Mouse (Mus musculus) liver, embryonic 12.5 days (tissue): ENCODE results near the gene Myo19. TPM values are rescaled to one million over a fixed set of nuclear protein-coding genes. Genes with fewer than 3 reads are reported as not detected.

Experiments
- ATAC-seq: fragments of 200-750 bp; cut with Nextera tagmentation; 2 replicates; pipeline ENCODE4 v1.8.0; 2017; ENCODE audit warnings: moderate number of reproducible peaks, mild to moderate bottlenecking, moderate library complexity
- H3K27ac ChIP-seq: fragments of 300-500 bp; sonication (generic); 2 replicates; pipeline ENCODE4 v1.5.1; 2016; ENCODE audit warnings: mild to moderate bottlenecking
- H3K27me3 ChIP-seq: fragments of 300-500 bp; sonication (generic); replicated peaks from 2 replicates; pipeline ENCODE4 v1.6.1; 2016; ENCODE audit warnings: mild to moderate bottlenecking, moderate library complexity
- H3K36me3 ChIP-seq: fragments of 300-500 bp; sonication (generic); 2 replicates; pipeline ENCODE4 v1.6.1; 2016; ENCODE audit warnings: mild to moderate bottlenecking, moderate library complexity
- H3K4me1 ChIP-seq: fragments of 300-500 bp; sonication (generic); 2 replicates; pipeline ENCODE4 v1.6.1; 2016
- H3K4me2 ChIP-seq: fragments of 300-500 bp; sonication (generic); 2 replicates; pipeline ENCODE4 v1.6.1; 2016; ENCODE audit warnings: mild to moderate bottlenecking, moderate library complexity
- H3K4me3 ChIP-seq: fragments of 300-500 bp; sonication (generic); 2 replicates; pipeline ENCODE4 v1.5.1; 2016; ENCODE audit warnings: mild to moderate bottlenecking, moderate library complexity
- H3K9ac ChIP-seq: fragments of 300-500 bp; sonication (generic); 2 replicates; pipeline ENCODE4 v1.6.1; 2016; ENCODE audit warnings: mild to moderate bottlenecking, moderate library complexity
- H3K9me3 ChIP-seq: fragments of 300-500 bp; sonication (generic); replicated peaks from 2 replicates; pipeline ENCODE4 v1.6.1; 2016; ENCODE audit warnings: mild to moderate bottlenecking, moderate library complexity
- WGBS: fragments of 180-500 bp; shearing (Covaris S2); methylation state at CpG from one replicate; pipeline ENCODE4 v1.1.7; 2016; ENCODE audit not compliant: insufficient replicate concordance; 5-methylcytosine and 5-hydroxymethylcytosine counted together
- polyA plus RNA-seq: library from polyadenylated mRNA; unstranded; fragments of >200 nt; fragmentation: Nextera tagmentation; extraction: Ambion mirVana; gene quantifications from 2 replicates; pipeline ENCODE4 v1.2.1, GENCODE M21; 2016

Myo19 gene
- polyA plus RNA-seq, 1 experiment from 2014 or later: 7.6 TPM

GRCm38 (mm10) chr11:84889492-84889891 lies 9.5 kb downstream of the Myo19 start:
- no peaks in the 10 kb centered on the region for H3K27me3 ChIP-seq
- no peak for ATAC-seq
- no peaks in the 10 kb centered on the region for H3K4me1 ChIP-seq
- no peak overlapping the region for H3K9ac ChIP-seq
- no peak overlapping the region for H3K27ac ChIP-seq
- WGBS: 74% methylated on average over 2 of the region's 2 CpGs
- peaks cover 86% of the 10 kb centered on the region for H3K36me3 ChIP-seq
- no peaks in the 10 kb centered on the region for H3K9me3 ChIP-seq
- no peak overlapping the region for H3K4me2 ChIP-seq
- H3K4me3 ChIP-seq: no peak overlapping the region

DNA sequence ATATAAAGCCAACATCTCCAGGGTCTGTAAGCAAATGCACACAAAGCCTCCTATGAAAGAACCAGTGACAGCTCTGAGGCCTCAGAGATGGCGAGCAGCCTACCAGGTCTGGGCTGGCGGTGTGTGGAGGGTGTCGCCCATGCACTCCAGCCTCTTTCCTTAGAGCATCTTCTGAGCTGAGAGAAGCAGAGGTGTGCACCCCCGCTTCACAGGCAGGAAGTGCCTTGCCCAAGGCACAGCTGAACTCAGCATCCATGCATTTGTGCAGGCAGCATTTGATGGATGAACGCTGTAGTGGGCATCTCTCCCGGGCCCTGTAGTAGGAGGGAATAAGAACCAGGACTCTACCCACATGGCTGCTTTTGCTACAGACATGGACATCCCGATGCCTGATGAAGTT lies 11.8 kb downstream of the Myo19 start:
- Histone ChIP-seq H3K4me3 (no peak overlapping the region), H3K4me2 (no peak overlapping the region), H3K9ac (no peak overlapping the region), H3K36me3 (peaks cover 89% of the 10 kb centered on the region), H3K9me3 (no peaks in the 10 kb centered on the region), H3K4me1 (no peaks in the 10 kb centered on the region), H3K27ac (no peak overlapping the region), H3K27me3 (no peaks in the 10 kb centered on the region)
- no peak for ATAC-seq
- 85% methylated on average over 7 of the region's 7 CpGs for WGBS

DNA sequence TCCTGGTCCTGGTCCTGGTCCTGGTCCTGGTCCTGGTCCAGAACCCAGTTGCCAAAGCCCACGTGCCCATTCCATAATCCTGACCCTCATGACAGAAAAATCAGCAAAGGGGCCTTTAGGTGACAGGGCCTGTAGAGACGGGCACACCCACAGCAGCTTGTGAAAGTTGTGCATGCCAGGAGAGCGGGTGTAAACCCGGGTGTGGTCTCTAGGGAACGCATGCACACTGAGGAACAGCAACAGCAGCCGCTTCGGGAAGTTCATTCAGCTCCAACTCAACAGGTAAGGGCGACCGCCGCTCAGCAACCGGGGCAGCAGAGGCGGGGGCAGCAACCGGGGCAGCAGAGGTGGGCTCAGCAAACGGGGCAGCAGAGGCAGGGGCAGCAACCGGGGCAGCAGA lies 13.2 kb downstream of the Myo19 start:
- no peak overlapping the region for H3K9ac ChIP-seq
- no peak for ATAC-seq
- H3K36me3 ChIP-seq: peaks cover 89% of the 10 kb centered on the region
- no peaks in the 10 kb centered on the region for H3K27me3 ChIP-seq
- no peaks in the 10 kb centered on the region for H3K9me3 ChIP-seq
- H3K4me1 ChIP-seq: no peaks in the 10 kb centered on the region
- no peak overlapping the region for H3K4me3 ChIP-seq
- 84% methylated on average over 15 of the region's 15 CpGs for WGBS
- no peak overlapping the region for H3K27ac ChIP-seq
- no peak overlapping the region for H3K4me2 ChIP-seq

DNA sequence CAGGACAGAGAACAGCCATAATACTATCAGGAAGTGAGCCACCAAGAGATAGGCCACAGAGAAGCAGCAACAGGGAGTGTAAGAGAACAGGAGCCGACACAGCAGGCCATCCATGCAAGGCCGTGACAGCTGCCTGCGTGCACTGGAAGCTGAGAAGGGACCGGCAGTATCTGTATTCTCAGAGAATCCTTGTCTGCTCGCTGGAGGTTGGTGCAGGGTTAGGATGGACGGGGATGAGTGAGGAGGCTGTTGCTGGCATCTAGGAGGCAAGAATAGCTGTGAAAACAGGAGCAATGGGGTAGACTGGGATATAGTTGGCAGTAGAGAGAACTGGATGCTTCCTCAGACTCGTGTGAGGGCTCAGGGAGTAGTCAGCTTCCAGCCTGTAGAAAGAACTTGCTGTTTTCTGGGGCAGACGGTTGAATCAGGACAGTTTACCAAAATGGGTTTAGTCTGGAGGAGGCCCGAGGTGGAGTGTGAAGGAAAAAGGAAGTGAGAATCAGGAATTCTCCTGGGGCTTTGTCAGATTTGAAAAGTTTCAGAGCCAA lies 24.7 kb downstream of the Myo19 start:
- no peak overlapping the region for H3K9ac ChIP-seq
- 73% methylated on average over 9 of the region's 9 CpGs for WGBS
- ATAC-seq: no peak

GRCm38 (mm10) chr11:84907081-84907480 lies 27.1 kb downstream of the Myo19 start:
- Histone ChIP-seq H3K4me3 (no peak overlapping the region), H3K27ac (no peak overlapping the region), H3K4me1 (no peaks in the 10 kb centered on the region), H3K9ac (no peak overlapping the region), H3K9me3 (no peaks in the 10 kb centered on the region), H3K4me2 (no peak overlapping the region), H3K27me3 (no peaks in the 10 kb centered on the region), H3K36me3 (peaks cover 99% of the 10 kb centered on the region)
- ATAC-seq: no peak
- WGBS: 74% methylated on average over 3 of the region's 3 CpGs

More for the DNA sequence above, 24.7 kb downstream of the Myo19 start:
- H3K27me3 ChIP-seq: no peaks in the 10 kb centered on the region
- no peak overlapping the region for H3K4me2 ChIP-seq
- no peaks in the 10 kb centered on the region for H3K9me3 ChIP-seq
- peaks cover 99% of the 10 kb centered on the region for H3K36me3 ChIP-seq
- no peaks in the 10 kb centered on the region for H3K4me1 ChIP-seq
- no peak overlapping the region for H3K4me3 ChIP-seq
- H3K27ac ChIP-seq: no peak overlapping the region

DNA sequence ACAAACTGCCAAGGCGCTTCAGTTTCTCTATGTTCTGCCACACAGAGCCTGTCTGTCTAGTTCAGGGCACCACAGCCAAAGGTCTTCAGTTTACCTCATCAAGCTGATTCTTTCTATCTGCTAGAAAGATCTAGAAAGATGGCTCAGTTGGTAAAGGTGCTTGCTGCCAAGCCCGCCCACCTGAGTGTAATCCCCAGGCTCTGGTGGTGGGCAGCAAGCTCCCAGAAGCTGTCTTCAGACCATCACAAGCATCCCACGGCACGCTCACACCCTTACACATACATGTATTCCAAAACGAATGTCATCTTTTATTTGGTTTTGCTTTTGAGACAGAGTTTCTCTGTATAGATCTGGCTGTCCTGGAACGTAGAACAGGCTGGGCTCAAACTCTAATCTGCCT lies 28.5 kb downstream of the Myo19 start:
- Histone ChIP-seq H3K4me3 (no peak overlapping the region), H3K9ac (no peak overlapping the region), H3K27me3 (no peaks in the 10 kb centered on the region), H3K27ac (no peak overlapping the region), H3K4me1 (no peaks in the 10 kb centered on the region), H3K36me3 (peaks cover 98% of the 10 kb centered on the region), H3K4me2 (no peak overlapping the region), H3K9me3 (no peaks in the 10 kb centered on the region)
- no peak for ATAC-seq
- WGBS: 87% methylated on average over 6 of the region's 6 CpGs

GRCm38 (mm10) chr11:84910411-84910810 lies 30.5 kb downstream of the Myo19 start:
- WGBS: 93% methylated on average over 4 of the region's 4 CpGs
- H3K4me1 ChIP-seq: peaks cover 15% of the 10 kb centered on the region
- H3K36me3 ChIP-seq: peaks cover 92% of the 10 kb centered on the region
- no peaks in the 10 kb centered on the region for H3K9me3 ChIP-seq
- H3K27ac ChIP-seq: no peak overlapping the region
- no peak overlapping the region for H3K9ac ChIP-seq
- no peaks in the 10 kb centered on the region for H3K27me3 ChIP-seq
- H3K4me2 ChIP-seq: no peak overlapping the region
- H3K4me3 ChIP-seq: no peak overlapping the region
- ATAC-seq: no peak

- Histone ChIP-seq H3K4me2 (peak overlapping the region; percentile 74), H3K36me3 (peaks cover 50% of the 10 kb centered on the region), H3K4me3 (peak overlapping the region; percentile 93), H3K9ac (0 out of 2 replicates have a peak overlapping the region, but pooled peaks have one; percentile 25), H3K27me3 (no peaks in the 10 kb centered on the region), H3K27ac (no peak overlapping the region), H3K9me3 (no peaks in the 10 kb centered on the region), H3K4me1 (peaks cover 37% of the 10 kb centered on the region)
- WGBS: 72% methylated on average over 5 of the region's 5 CpGs
- no peak for ATAC-seq
Measured at GRCm38 (mm10) chr11:84914673-84915072, 34.7 kb downstream of the Myo19 start.

DNA sequence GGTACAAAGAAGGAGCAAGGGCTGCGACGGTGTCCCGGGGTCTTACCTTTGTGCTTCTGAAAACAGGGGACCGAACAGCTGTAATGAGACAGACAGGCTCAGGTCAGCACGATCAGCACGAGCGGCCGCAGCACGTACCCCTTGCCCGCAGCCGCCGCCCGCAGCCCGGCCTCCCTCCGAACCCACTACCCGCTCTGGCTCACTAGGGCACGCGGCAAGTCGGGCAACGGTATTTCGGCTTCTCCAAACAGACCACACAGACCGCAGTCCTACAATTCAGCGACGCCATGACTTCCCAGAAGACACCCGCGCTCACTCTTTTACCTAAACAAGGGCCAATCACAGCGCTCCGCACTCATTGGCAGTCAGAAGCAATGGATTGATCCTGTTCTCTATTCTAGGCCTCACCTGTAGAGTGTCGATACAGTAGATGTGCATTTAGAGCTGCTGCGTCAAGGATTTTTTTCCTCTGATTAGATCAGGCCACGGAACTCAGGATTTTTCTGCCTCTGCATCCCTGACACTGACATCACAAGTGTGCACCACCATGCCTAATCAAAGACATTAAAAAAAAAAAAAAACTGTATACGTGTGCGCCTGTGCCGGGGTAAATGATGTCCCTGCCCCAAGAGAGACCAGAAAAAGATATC lies 36.2 kb downstream of the Myo19 start, which contains the start of gene Znhit3:
Gene Znhit3 (minus strand): TSS at position 314 of the 650 bp plus-strand sequence.
- peak within 1 kb of the TSS; percentile 93 for H3K4me3 ChIP-seq
- 3% methylated on average over 34 of the region's 34 CpGs for WGBS
- H3K9ac ChIP-seq: peak within 1 kb of the TSS; percentile 90
- peak within 1 kb of the TSS; percentile 74 for H3K4me2 ChIP-seq
- ATAC-seq: peak; percentile 82
- H3K4me1 ChIP-seq: peaks cover 37% of the 10 kb centered on the region
- H3K27ac ChIP-seq: peak within 1 kb of the TSS; percentile 76
- H3K27me3 ChIP-seq: no peaks in the 10 kb centered on the region
- peaks cover 36% of the 10 kb centered on the region for H3K36me3 ChIP-seq
- H3K9me3 ChIP-seq: no peaks in the 10 kb centered on the region

- H3K9ac ChIP-seq: peak overlapping the region; percentile 90; the same call in 1 of the 2 replicates
- H3K4me2 ChIP-seq: peak overlapping the region; percentile 74
- peaks cover 30% of the 10 kb centered on the region for H3K36me3 ChIP-seq
- H3K4me1 ChIP-seq: peaks cover 37% of the 10 kb centered on the region
- no peak overlapping the region for H3K27ac ChIP-seq
- no peaks in the 10 kb centered on the region for H3K9me3 ChIP-seq
- H3K27me3 ChIP-seq: no peaks in the 10 kb centered on the region
- 56% methylated on average over 7 of the region's 7 CpGs for WGBS
- ATAC-seq: no peak
- H3K4me3 ChIP-seq: peak overlapping the region; percentile 93
Measured at GRCm38 (mm10) chr11:84916703-84917300, 36.9 kb downstream of the Myo19 start.

DNA sequence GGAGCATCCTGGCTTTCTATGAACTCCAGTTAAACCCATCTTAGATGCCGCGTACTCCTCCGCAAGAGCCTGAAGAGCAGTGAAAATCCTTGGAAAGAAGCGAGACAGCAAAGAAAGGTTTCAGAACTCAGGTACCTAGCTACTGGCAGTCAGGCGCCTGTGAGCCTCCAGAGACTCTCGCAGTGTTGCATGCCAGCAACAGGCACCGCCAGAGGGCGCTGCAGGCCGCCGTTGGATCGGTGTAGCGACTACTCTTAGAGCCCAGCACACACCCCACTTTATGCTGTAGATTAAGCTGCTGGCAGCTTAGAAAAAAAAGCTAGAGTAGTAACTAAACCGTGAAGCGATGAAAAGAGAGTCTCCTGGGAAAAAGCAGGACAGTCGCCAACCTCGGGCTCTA lies 38.5 kb downstream of the Myo19 start:
- Histone ChIP-seq H3K4me2 (peak overlapping the region; percentile 55), H3K4me3 (no peak overlapping the region), H3K27ac (peak overlapping the region; percentile 23; the same call in 1 of the 2 replicates), H3K4me1 (peaks cover 37% of the 10 kb centered on the region), H3K36me3 (peaks cover 14% of the 10 kb centered on the region), H3K9me3 (no peaks in the 10 kb centered on the region), H3K9ac (0 out of 2 replicates have a peak overlapping the region, but pooled peaks have one; percentile 20), H3K27me3 (0 out of 2 replicates have a peak, but pooled peaks cover 5% of the 10 kb centered on the region)
- peak; percentile 81 for ATAC-seq
- 3% methylated on average over 16 of the region's 16 CpGs for WGBS

DNA sequence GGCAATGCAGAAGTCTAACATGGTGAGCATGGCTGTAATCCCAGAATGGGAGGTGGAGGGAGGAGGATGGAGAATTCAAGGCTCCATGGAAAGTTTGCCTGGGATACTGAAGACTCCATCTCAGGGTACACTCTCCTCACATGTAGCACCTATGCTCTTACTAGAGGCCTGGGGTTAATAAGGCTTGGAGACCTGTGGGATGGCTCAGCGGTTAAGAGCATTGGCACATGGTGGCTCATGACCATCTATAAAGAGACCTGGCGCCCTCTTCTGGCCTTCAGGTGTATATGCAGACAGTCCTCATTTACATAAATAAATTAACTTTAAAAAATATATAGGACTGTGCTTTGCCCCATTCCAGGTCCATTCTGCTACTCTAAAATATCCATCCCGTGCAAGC lies 39.3 kb downstream of the Myo19 start:
- Histone ChIP-seq H3K36me3 (peaks cover 6% of the 10 kb centered on the region), H3K4me3 (no peak overlapping the region), H3K4me1 (peaks cover 33% of the 10 kb centered on the region), H3K27ac (no peak overlapping the region), H3K4me2 (no peak overlapping the region), H3K27me3 (0 out of 2 replicates have a peak, but pooled peaks cover 7% of the 10 kb centered on the region), H3K9me3 (no peaks in the 10 kb centered on the region), H3K9ac (no peak overlapping the region)
- no peak for ATAC-seq
- 30% methylated on average over 3 of the region's 3 CpGs for whole genome bisulfite sequencing
